Mouse (Mus musculus) MEL (cell line): Measurements from ENCODE around the gene Mgst3. TPM values are rescaled to one million over a fixed set of nuclear protein-coding genes. Genes with fewer than 3 reads are reported as not detected.
"Not testable (repeated sequence)": the region's sequence is repeated elsewhere in the genome, so short reads cannot be mapped to it uniquely, and the experiment has no call there.

ENCODE experiments used
- DNase-seq: peaks from one replicate; pipeline ENCODE4 v3.0.0; 2011; ENCODE audit warnings: low read depth, low spot score
- H3K27ac ChIP-seq: 2 replicates; pipeline ENCODE4 v1.5.1; 2012; ENCODE audit warnings: low read depth, mild to moderate bottlenecking, control low read depth, low read length, moderate library complexity; ENCODE audit not compliant: control insufficient read depth
- H3K27me3 ChIP-seq, 2 experiments: fragments of 150-350 bp in 1 of 2; sonication (generic) in 1 of 2; 2 replicates each; pipeline ENCODE4 v1.6.1; 2012; ENCODE audit warnings: low read length in 2 of 2, mild to moderate bottlenecking in 2 of 2, improper control_type of control experiment in 1 of 2, moderate library complexity in 1 of 2; ENCODE audit not compliant: insufficient read depth in 2 of 2, control insufficient read depth in 1 of 2
- H3K36me3 ChIP-seq, 2 experiments: 2 replicates each; pipeline ENCODE4 v1.6.1; 2012 to 2014; ENCODE audit warnings: low read length in 2 of 2, improper control_type of control experiment in 1 of 2, inconsistent platforms in 1 of 2, mild to moderate bottlenecking in 1 of 2; ENCODE audit not compliant: insufficient read depth in 2 of 2, control insufficient read depth in 1 of 2
- H3K4me1 ChIP-seq, 2 experiments: fragments of 150-350 bp in 1 of 2; sonication (generic) in 1 of 2; 2 replicates each; pipeline ENCODE4 v1.6.1; 2012; ENCODE audit warnings: low read length in 2 of 2, improper control_type of control experiment in 1 of 2, mild to moderate bottlenecking in 1 of 2; ENCODE audit not compliant: insufficient read depth in 2 of 2, control insufficient read depth in 1 of 2
- H3K4me3 ChIP-seq, 2 experiments: fragments of 150-350 bp in 1 of 2; sonication (generic) in 1 of 2; 2 replicates each; pipeline ENCODE4 v1.5.1; 2012; ENCODE audit warnings: low read depth in 2 of 2, low read length in 2 of 2, mild to moderate bottlenecking in 2 of 2, moderate library complexity in 2 of 2, control low read depth in 1 of 2, improper control_type of control experiment in 1 of 2; ENCODE audit not compliant: control insufficient read depth in 1 of 2, insufficient read depth in 1 of 2
- H3K79me2 ChIP-seq: 2 replicates; pipeline ENCODE4 v1.6.1; 2012; ENCODE audit warnings: mild to moderate bottlenecking, low read length, moderate library complexity; ENCODE audit not compliant: control insufficient read depth, poor library complexity, insufficient read depth
- H3K9ac ChIP-seq: 2 replicates; pipeline ENCODE4 v1.6.1; 2012; ENCODE audit warnings: low read depth, mild to moderate bottlenecking, control low read depth, low read length, moderate library complexity; ENCODE audit not compliant: control insufficient read depth, poor library complexity, severe bottlenecking
- H3K9me3 ChIP-seq: fragments of 150-350 bp; sonication (generic); replicated peaks from 2 replicates; pipeline ENCODE4 v1.6.1; 2012; ENCODE audit warnings: mild to moderate bottlenecking, low read length, improper control_type of control experiment, moderate library complexity; ENCODE audit not compliant: insufficient read depth
- BHLHE40 ChIP-seq: IDR thresholded peaks from 2 replicates; pipeline ENCODE4 v1.6.1; 2012; ENCODE audit warnings: low read depth, mild to moderate bottlenecking, inconsistent platforms, low read length, improper control_type of control experiment, borderline replicate concordance
- CHD1 ChIP-seq: IDR thresholded peaks from 2 replicates; pipeline ENCODE4 v1.6.1; 2012; ENCODE audit warnings: low read depth, mild to moderate bottlenecking, inconsistent platforms, low read length, improper control_type of control experiment
- CTCF ChIP-seq, 3 experiments: IDR thresholded peaks in 2 of 3; conservative IDR thresholded peaks in 1 of 3; 2 replicates each; pipeline ENCODE4 v1.5.1; 2011 to 2012; ENCODE audit warnings: low read length in 3 of 3, low read depth in 2 of 3, mild to moderate bottlenecking in 2 of 3, improper control_type of control experiment in 1 of 3, inconsistent platforms in 1 of 3, mixed read lengths in 1 of 3, moderate library complexity in 1 of 3; ENCODE audit not compliant: control insufficient read depth in 1 of 3, insufficient read depth in 1 of 3, poor library complexity in 1 of 3, severe bottlenecking in 1 of 3
- E2F4 ChIP-seq: IDR thresholded peaks from 2 replicates; pipeline ENCODE4 v1.6.1; 2011; ENCODE audit warnings: low read depth, low read length, improper control_type of control experiment, borderline replicate concordance
- ELF1 ChIP-seq: IDR thresholded peaks from 2 replicates; pipeline ENCODE4 v1.6.1; 2014; ENCODE audit warnings: low read depth, mild to moderate bottlenecking, inconsistent platforms, low read length, improper control_type of control experiment, moderate library complexity
- EP300 ChIP-seq, 2 experiments: IDR thresholded peaks; 2 replicates each; pipeline ENCODE4 v1.6.1; 2011; ENCODE audit warnings: improper control_type of control experiment in 2 of 2, low read length in 2 of 2, low read depth in 1 of 2, mild to moderate bottlenecking in 1 of 2
- ETS1 ChIP-seq: IDR thresholded peaks from 2 replicates; pipeline ENCODE4 v1.6.1; 2012; ENCODE audit warnings: low read depth, mild to moderate bottlenecking, inconsistent platforms, low read length, improper control_type of control experiment, moderate library complexity
- GATA1 ChIP-seq: IDR thresholded peaks from 2 replicates; pipeline ENCODE4 v1.6.1; 2011; ENCODE audit warnings: low read depth, low read length, improper control_type of control experiment
- HCFC1 ChIP-seq: IDR thresholded peaks from 2 replicates; pipeline ENCODE4 v1.6.1; 2012; ENCODE audit warnings: low read depth, mild to moderate bottlenecking, inconsistent platforms, low read length, improper control_type of control experiment, moderate library complexity
- MAFK ChIP-seq: IDR thresholded peaks from 2 replicates; pipeline ENCODE4 v1.6.1; 2011; ENCODE audit warnings: low read depth, mild to moderate bottlenecking, low read length, improper control_type of control experiment, borderline replicate concordance
- MAX ChIP-seq: IDR thresholded peaks from 2 replicates; pipeline ENCODE4 v1.6.1; 2011; ENCODE audit warnings: low read length, improper control_type of control experiment
- MAZ ChIP-seq: IDR thresholded peaks from 2 replicates; pipeline ENCODE4 v1.6.1; 2012; ENCODE audit warnings: low read depth, mild to moderate bottlenecking, inconsistent platforms, low read length, improper control_type of control experiment
- MEF2A ChIP-seq: IDR thresholded peaks from 2 replicates; pipeline ENCODE4 v1.6.1; 2014; ENCODE audit warnings: low read depth, mild to moderate bottlenecking, inconsistent platforms, low read length, improper control_type of control experiment; ENCODE audit not compliant: poor library complexity, insufficient replicate concordance, severe bottlenecking; ENCODE audit errors: extremely low read depth
- MXI1 ChIP-seq: IDR thresholded peaks from 2 replicates; pipeline ENCODE4 v1.6.1; 2011; ENCODE audit warnings: mild to moderate bottlenecking, low read depth, low read length, improper control_type of control experiment
- MYB ChIP-seq: IDR thresholded peaks from 2 replicates; pipeline ENCODE4 v1.6.1; 2011; ENCODE audit warnings: mild to moderate bottlenecking, low read depth, low read length, improper control_type of control experiment
- NELFE ChIP-seq: IDR thresholded peaks from 2 replicates; pipeline ENCODE4 v1.6.1; 2011; ENCODE audit warnings: low read depth, low read length, improper control_type of control experiment
- NRF1 ChIP-seq: IDR thresholded peaks from 2 replicates; pipeline ENCODE4 v1.6.1; 2014; ENCODE audit warnings: low read depth, mild to moderate bottlenecking, inconsistent platforms, low read length, improper control_type of control experiment, moderate library complexity; ENCODE audit not compliant: poor library complexity, insufficient read depth, severe bottlenecking
- POLR2A ChIP-seq, 2 experiments: IDR thresholded peaks; 2 replicates each; pipeline ENCODE4 v1.6.1; 2011 to 2012; ENCODE audit warnings: low read length in 2 of 2, mild to moderate bottlenecking in 2 of 2, control low read depth in 1 of 2, improper control_type of control experiment in 1 of 2, low read depth in 1 of 2, moderate library complexity in 1 of 2; ENCODE audit not compliant: control insufficient read depth in 1 of 2, insufficient read depth in 1 of 2, poor library complexity in 1 of 2
- POLR2AphosphoS2 ChIP-seq: IDR thresholded peaks from 2 replicates; pipeline ENCODE4 v1.6.1; 2011; ENCODE audit warnings: low read length, improper control_type of control experiment
- RAD21 ChIP-seq: IDR thresholded peaks from 2 replicates; pipeline ENCODE4 v1.6.1; 2011; ENCODE audit warnings: mild to moderate bottlenecking, low read depth, low read length, improper control_type of control experiment
- RCOR1 ChIP-seq: IDR thresholded peaks from 2 replicates; pipeline ENCODE4 v1.6.1; 2012; ENCODE audit warnings: low read depth, mild to moderate bottlenecking, inconsistent platforms, low read length, improper control_type of control experiment
- SIN3A ChIP-seq: IDR thresholded peaks from 2 replicates; pipeline ENCODE4 v1.6.1; 2012; ENCODE audit warnings: low read length, improper control_type of control experiment, inconsistent platforms
- TAL1 ChIP-seq: IDR thresholded peaks from 2 replicates; pipeline ENCODE4 v1.6.1; 2012; ENCODE audit warnings: mild to moderate bottlenecking, inconsistent platforms, low read length, moderate library complexity, mixed read lengths
- TBP ChIP-seq: IDR thresholded peaks from 2 replicates; pipeline ENCODE4 v1.8.0; 2011; ENCODE audit warnings: low read depth, low read length, improper control_type of control experiment
- TCF12 ChIP-seq: IDR thresholded peaks from 2 replicates; pipeline ENCODE4 v1.6.1; 2014; ENCODE audit warnings: low read depth, mild to moderate bottlenecking, inconsistent platforms, low read length, improper control_type of control experiment, moderate library complexity
- UBTF ChIP-seq: IDR thresholded peaks from 2 replicates; pipeline ENCODE4 v1.6.1; 2012; ENCODE audit warnings: low read depth, mild to moderate bottlenecking, inconsistent platforms, low read length, improper control_type of control experiment, moderate library complexity, borderline replicate concordance; ENCODE audit not compliant: insufficient read depth
- USF1 ChIP-seq: IDR thresholded peaks from 2 replicates; pipeline ENCODE4 v1.6.1; 2014; ENCODE audit warnings: low read depth, mild to moderate bottlenecking, inconsistent platforms, low read length, improper control_type of control experiment, moderate library complexity
- ZKSCAN1 ChIP-seq: IDR thresholded peaks from 2 replicates; pipeline ENCODE4 v1.6.1; 2012; ENCODE audit warnings: low read depth, mild to moderate bottlenecking, inconsistent platforms, low read length, improper control_type of control experiment, moderate library complexity
- ZMIZ1 ChIP-seq: IDR thresholded peaks from 2 replicates; pipeline ENCODE4 v1.6.1; 2012; ENCODE audit warnings: low read depth, mild to moderate bottlenecking, inconsistent platforms, low read length, improper control_type of control experiment, moderate library complexity
- polyA plus RNA-seq, 2 experiments: library from polyadenylated mRNA; stranded (reverse) in 1 of 2; unstranded in 1 of 2; fragments of >175 nt in 1 of 2; fragments of >200 nt in 1 of 2; gene quantifications; 2 replicates each; pipeline versions ENCODE4 v1.2.1 to v1.2.4; 2012; ENCODE audit warnings: low replicate concordance in 2 of 2, low read depth in 1 of 2; ENCODE audit not compliant: insufficient read length in 2 of 2, insufficient read depth in 1 of 2, missing spikeins in 1 of 2
- total RNA-seq: library from RNA; depleted of rRNA; stranded (reverse); fragments of 300-350 nt; gene quantifications from 2 replicates; pipeline ENCODE4 v1.2.3, GENCODE M21; 2012

Gene Mgst3
- total and polyA plus RNA-seq, 3 experiments = 17.0 to 33.2 TPM; not detected in 1

GRCm38 (mm10) chr1:167349815-167350596 is 43.6 kb downstream of the Mgst3 start, which contains the start of gene Aldh9a1:
Aldh9a1 (plus strand) TSS chr1:167349991.
- Histone ChIP-seq H3K9ac (peak within 1 kb of the TSS; percentile 95), H3K9me3 (no peaks in the 10 kb centered on the region), H3K79me2 (peaks cover 12% of the 10 kb centered on the region), H3K4me1 (peaks cover 6 to 10% of the 10 kb centered on the region in 2 experiments; a peak in 3 of 4 replicates), H3K4me3 (peak within 1 kb of the TSS; percentile 82 to 96), H3K36me3 (peaks cover 3 to 17% of the 10 kb centered on the region in 2 experiments), H3K27me3 (no peaks in the 10 kb centered on the region), H3K27ac (peak within 1 kb of the TSS; percentile 93)
- TF ChIP-seq NRF1 (no peak), SIN3A (peak; percentile 69), TCF12 (0 out of 2 replicates have a peak, but pooled peaks have one; percentile 45), USF1 (peak; percentile 51; the same call in 1 of the 2 replicates), NELFE (peak; percentile 86), BHLHE40 (peak; percentile 66; the same call in 1 of the 2 replicates), POLR2A (IDR thresholded peaks at IDR 0.05; ENCODE audit: control insufficient read depth in 1 of 2, insufficient read depth in 1 of 2, low read depth in 1 of 2, low read length in 2 of 2, poor library complexity in 1 of 2) (peak; percentile 74 to 93), MAFK (peak; percentile 88), POLR2AphosphoS2 (peak; percentile 75; the same call in 1 of the 2 replicates), UBTF (0 out of 2 replicates have a peak, but pooled peaks have one; percentile 46), E2F4 (no peak), GATA1 (peak; percentile 51; the same call in 1 of the 2 replicates), TAL1 (peak; percentile 24; the same call in 1 of the 2 replicates), TBP (peak; percentile 70), MEF2A (no peak), ELF1 (0 out of 2 replicates have a peak, but pooled peaks have one; percentile 18), MAX (no peak; the same call in 1 of the 2 replicates), MYB (no peak), CHD1 (no peak), RCOR1 (no peak), HCFC1 (peak; percentile 54), MAZ (no peak; the same call in 1 of the 2 replicates), RAD21 (no peak), EP300 (IDR thresholded peaks at IDR 0.05; ENCODE audit: low read depth in 1 of 2, low read length in 2 of 2) (peak in 1 of 2 experiments; percentile 26; a peak in 1 of 4 replicates), ZMIZ1 (peak; percentile 82), ETS1 (peak; percentile 56; the same call in 1 of the 2 replicates), CTCF (IDR thresholded peaks at IDR 0.05 in 2 of 3, conservative IDR thresholded peaks at IDR 0.05 in 1 of 3; ENCODE audit: control insufficient read depth in 1 of 3, insufficient read depth in 1 of 3, low read depth in 2 of 3, low read length in 3 of 3, poor library complexity in 1 of 3, severe bottlenecking in 1 of 3) (peak in 1 of 3 experiments; percentile 3; a peak in 1 of 6 replicates), MXI1 (peak; percentile 88; the same call in 1 of the 2 replicates), ZKSCAN1 (no peak)
- DNase-seq = peak; percentile 95

DNA sequence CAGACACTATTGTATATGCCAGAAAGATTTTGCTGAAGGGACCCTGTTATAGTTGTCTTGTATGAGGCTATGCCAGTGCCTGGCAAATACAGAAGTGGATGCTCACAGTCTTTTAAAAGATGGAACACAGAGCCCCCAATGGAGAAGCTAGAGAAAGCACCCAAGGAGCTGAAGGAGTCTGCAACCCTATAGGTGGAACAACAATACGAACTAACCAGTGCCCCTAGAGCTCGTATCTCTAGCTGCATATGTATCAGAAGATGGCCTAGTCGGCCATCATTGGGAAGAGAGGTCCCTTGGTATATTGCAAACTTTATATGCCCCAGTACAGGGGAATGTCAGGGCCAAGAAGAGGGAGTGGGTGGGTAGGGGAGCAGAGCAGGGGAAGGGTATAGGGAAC is 44.4 kb downstream of the Mgst3 start:
- H3K9ac ChIP-seq, H3K27ac ChIP-seq: not testable (repeated sequence)
- H3K4me3 ChIP-seq = peak overlapping the region in 1 of 2 experiments; percentile 82; a peak in 2 of 4 replicates

More for the DNA sequence above, 44.4 kb downstream of the Mgst3 start:
- H3K4me1 ChIP-seq, H3K27me3 ChIP-seq, H3K9me3 ChIP-seq: not testable (repeated sequence)
- peaks cover 0 to 17% of the 10 kb centered on the region in 2 experiments; a peak in 2 of 4 replicates for H3K36me3 ChIP-seq
- peaks cover 12% of the 10 kb centered on the region for H3K79me2 ChIP-seq
- DNase-seq = peak; percentile 37
